Mouse (Mus musculus): ENCODE measurements around the gene Reep1.

DNA sequence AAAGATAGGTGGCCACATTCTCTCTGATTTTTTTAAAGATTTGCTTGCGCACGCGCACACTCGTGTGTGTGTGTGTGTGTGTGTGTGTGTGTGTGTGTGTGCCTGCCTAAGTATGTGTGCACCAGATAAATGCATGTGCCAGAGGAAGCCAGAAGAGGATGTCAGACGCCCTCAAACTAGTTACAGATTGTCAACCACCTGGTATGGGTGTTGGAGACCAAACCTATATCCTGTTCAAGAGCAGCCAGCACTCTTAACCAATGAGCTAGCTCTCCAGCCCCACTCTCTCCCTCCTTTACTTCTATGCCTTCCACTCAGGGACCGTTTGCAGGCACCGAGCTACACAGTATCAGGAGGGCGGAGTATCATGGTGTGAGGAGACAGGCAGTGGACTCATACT, 39.5 kb downstream of the Reep1 start:
- no peak for TF ChIP-seq CTCF (IDR thresholded peaks at IDR 0.05; ENCODE audit: low read depth)
- TF ChIP-seq EP300 (optimal IDR thresholded peaks at IDR 0.05) = no peak
